Mouse (Mus musculus): ENCODE results near the gene Txnrd3.
A peak's percentile ranks its signal among the peaks of the same experiment; 100 is the strongest.

The Txnrd3 gene

GRCm38 (mm10) chr6:89655011-89655410 is 11.2 kb downstream of the Txnrd3 start:
- DNase-seq (ENCODE audit: low spot score in 2 of 2): no peak

GRCm38 (mm10) chr6:89658342-89658741 is 14.6 kb downstream of the Txnrd3 start:
- DNase-seq (ENCODE audit: low spot score in 2 of 2): no peak

GRCm38 (mm10) chr6:89658931-89659330 is 15.1 kb downstream of the Txnrd3 start:
- DNase-seq (ENCODE audit: low spot score in 2 of 2): no peak

- no peak for DNase-seq (ENCODE audit: low spot score in 2 of 2)
Measured at GRCm38 (mm10) chr6:89659692-89660423, 16.1 kb downstream of the Txnrd3 start.

GRCm38 (mm10) chr6:89660490-89660889 is 16.7 kb downstream of the Txnrd3 start:
- DNase-seq (ENCODE audit: low spot score in 2 of 2): no peak

GRCm38 (mm10) chr6:89662521-89662920 is 18.7 kb downstream of the Txnrd3 start:
- no peak for DNase-seq (ENCODE audit: low spot score in 2 of 2)

GRCm38 (mm10) chr6:89665155-89665554 is 21.4 kb downstream of the Txnrd3 start:
- no peak for DNase-seq (ENCODE audit: low spot score in 2 of 2)

GRCm38 (mm10) chr6:89665667-89666066 is 21.9 kb downstream of the Txnrd3 start:
- no peak for DNase-seq (ENCODE audit: low spot score in 2 of 2)

GRCm38 (mm10) chr6:89666976-89667375 is 23.2 kb downstream of the Txnrd3 start:
- DNase-seq (ENCODE audit: low spot score in 2 of 2): no peak

- DNase-seq (ENCODE audit: low spot score in 2 of 2): no peak
Measured at GRCm38 (mm10) chr6:89669556-89669955, 25.8 kb downstream of the Txnrd3 start.

- peak in 1 of 2 experiments; percentile 1 for DNase-seq (ENCODE audit: low spot score in 2 of 2)
Measured at GRCm38 (mm10) chr6:89671431-89671830, 27.6 kb downstream of the Txnrd3 start.

- DNase-seq (ENCODE audit: low spot score in 2 of 2): peak in 1 of 2 experiments; percentile 54
Measured at GRCm38 (mm10) chr6:89672641-89673040, 28.9 kb downstream of the Txnrd3 start.

GRCm38 (mm10) chr6:89673135-89673780 is 29.5 kb downstream of the Txnrd3 start:
- peak in 1 of 2 experiments; percentile 40 for DNase-seq (ENCODE audit: low spot score in 2 of 2)

- no peak for DNase-seq (ENCODE audit: low spot score in 2 of 2)
Measured at GRCm38 (mm10) chr6:89678522-89678921, 34.7 kb downstream of the Txnrd3 start.

- DNase-seq (ENCODE audit: low spot score in 2 of 2): peak; percentile 62 to 81
Measured at GRCm38 (mm10) chr6:89679291-89679835, 35.6 kb downstream of the Txnrd3 start.

GRCm38 (mm10) chr6:89680155-89680554 is 36.4 kb downstream of the Txnrd3 start:
- peak; percentile 90 for DNase-seq (ENCODE audit: low spot score in 2 of 2)

GRCm38 (mm10) chr6:89684231-89684630 is 40.4 kb downstream of the Txnrd3 start:
- no peak for DNase-seq (ENCODE audit: low spot score in 2 of 2)

- DNase-seq (ENCODE audit: low spot score in 2 of 2): no peak
Measured at GRCm38 (mm10) chr6:89687100-89687499, 43.3 kb downstream of the Txnrd3 start.

- DNase-seq (ENCODE audit: low spot score in 2 of 2): no peak
Measured at GRCm38 (mm10) chr6:89706624-89707023, 62.8 kb downstream of the Txnrd3 start.

- no peak for DNase-seq (ENCODE audit: low spot score in 2 of 2)
Measured at GRCm38 (mm10) chr6:89707240-89707639, 63.5 kb downstream of the Txnrd3 start, which contains the start of gene Vmn1r40. TSS of gene Vmn1r40 (plus strand) at chr6:89707540.

- no peak for DNase-seq (ENCODE audit: low spot score in 2 of 2)
Measured at GRCm38 (mm10) chr6:89718051-89718450, 74.3 kb downstream of the Txnrd3 start.
